Mouse (Mus musculus) small intestine, adult 2 months (tissue): ENCODE results near the gene Loxl3.

ENCODE experiments used
- CTCF ChIP-seq: fragments of 200-500 bp; IDR thresholded peaks from 2 replicates; pipeline ENCODE4 v1.5.1; 2012; ENCODE audit warnings: low read depth, mild to moderate bottlenecking, control low read depth, inconsistent platforms, low read length, moderate library complexity, mixed read lengths; ENCODE audit not compliant: insufficient replicate concordance, insufficient read length; ENCODE audit errors: extremely low read depth
- POLR2A ChIP-seq: fragments of 200-500 bp; IDR thresholded peaks from 2 replicates; pipeline ENCODE4 v1.6.1; 2012; ENCODE audit warnings: low read depth, mild to moderate bottlenecking, control low read depth, inconsistent platforms, low read length, moderate library complexity

GRCm38 (mm10) chr6:83078324-83078858 is 44.4 kb downstream of the Loxl3 start:
- TF ChIP-seq POLR2A: no peak
- TF ChIP-seq CTCF: peak; percentile 48; the same call in 1 of the 2 replicates
